Mouse (Mus musculus) adrenal gland, postnatal 36 days (tissue): ENCODE measurements around the gene Mlycd. TPM values are rescaled to one million over a fixed set of nuclear protein-coding genes. Genes with fewer than 3 reads are reported as not detected.

ENCODE experiments used
- DNase-seq, 2 experiments: peaks; one replicate each; pipeline ENCODE4 v3.0.0; 2021; ENCODE audit warnings: mixed read lengths in 1 of 2
- total RNA-seq, 2 experiments: library from RNA; stranded (reverse); gene quantifications; 2 replicates each; pipeline ENCODE4 v1.2.3; 2021

Mlycd gene
- total RNA-seq, 2 experiments from 2014 or later: 42.2 to 57.9 TPM

DNA sequence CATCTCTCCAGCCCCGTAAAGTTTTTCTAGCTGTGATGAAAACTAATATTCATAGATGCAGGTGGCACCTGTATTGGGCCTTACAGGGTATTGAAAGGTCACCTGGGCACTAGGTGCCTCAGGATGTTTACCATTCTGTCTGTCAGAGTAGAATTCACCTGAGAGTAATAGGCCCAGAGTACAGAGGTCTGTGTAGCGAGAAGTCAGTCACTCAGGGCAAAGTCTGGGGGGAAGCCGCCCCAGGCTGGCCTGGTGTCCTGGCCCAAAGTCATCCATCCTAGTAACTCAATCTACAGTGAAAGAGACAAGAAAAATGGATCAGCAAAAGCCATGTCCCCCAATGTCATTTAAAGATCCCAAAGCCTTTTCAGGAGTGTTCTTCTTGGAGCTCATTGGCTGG is 6.2 kb downstream of the Mlycd start:
- no peak for DNase-seq

DNA sequence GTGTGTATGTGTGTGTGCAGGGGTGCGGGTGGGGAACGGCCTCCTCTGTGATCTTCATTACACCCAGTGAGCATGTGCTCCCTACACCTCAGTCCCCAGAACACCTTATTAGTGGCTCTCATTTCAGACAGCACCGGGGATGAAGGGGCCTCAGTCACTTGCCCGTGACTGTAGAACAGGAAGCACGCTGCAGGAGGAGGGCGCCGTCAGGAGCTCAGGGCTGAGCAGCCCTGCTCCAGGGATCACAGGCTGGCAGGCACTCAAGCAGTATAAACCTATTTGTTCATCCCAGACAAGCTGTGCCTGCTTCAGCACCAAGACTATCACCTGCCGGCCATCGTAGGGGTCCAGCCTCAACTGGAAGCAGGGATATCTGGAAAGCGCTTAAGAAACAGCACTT is 9.2 kb downstream of the Mlycd start:
- DNase-seq: no peak

DNA sequence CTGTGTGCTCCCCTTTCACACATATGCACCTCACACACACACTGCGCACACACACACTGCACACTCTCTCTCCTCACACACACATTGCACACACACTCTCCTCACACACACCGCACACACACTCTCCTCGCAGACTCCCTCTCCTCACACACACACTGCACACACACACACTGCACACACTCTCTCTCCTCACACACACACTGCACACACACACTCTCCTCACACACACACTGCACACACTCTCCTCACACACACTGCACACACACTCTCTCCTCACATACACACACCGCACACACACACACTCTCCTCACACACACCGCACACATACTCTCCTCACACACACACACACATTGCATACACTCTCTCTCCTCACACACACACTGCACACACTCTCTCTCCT is 10.0 kb downstream of the Mlycd start:
- no peak for DNase-seq

DNA sequence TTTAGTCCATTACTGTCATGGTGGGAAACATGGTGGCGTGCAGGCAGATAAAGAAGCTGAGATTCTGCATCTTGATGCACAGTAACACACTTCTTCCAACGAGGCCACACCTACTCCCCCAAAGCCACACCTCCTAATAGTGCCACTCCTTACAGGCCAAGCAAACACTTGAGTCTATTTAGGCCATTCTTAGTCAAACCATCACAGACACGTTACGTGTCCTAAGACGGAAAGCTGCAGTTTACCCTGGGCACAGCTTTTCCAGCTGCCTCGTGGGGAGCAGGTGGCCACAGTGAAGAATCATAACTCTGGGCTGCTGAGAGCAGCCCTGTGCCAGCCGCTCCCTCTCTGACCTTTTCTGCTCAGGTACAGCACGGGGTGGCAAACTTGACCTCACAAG is 13.6 kb downstream of the Mlycd start:
- DNase-seq: no peak

DNA sequence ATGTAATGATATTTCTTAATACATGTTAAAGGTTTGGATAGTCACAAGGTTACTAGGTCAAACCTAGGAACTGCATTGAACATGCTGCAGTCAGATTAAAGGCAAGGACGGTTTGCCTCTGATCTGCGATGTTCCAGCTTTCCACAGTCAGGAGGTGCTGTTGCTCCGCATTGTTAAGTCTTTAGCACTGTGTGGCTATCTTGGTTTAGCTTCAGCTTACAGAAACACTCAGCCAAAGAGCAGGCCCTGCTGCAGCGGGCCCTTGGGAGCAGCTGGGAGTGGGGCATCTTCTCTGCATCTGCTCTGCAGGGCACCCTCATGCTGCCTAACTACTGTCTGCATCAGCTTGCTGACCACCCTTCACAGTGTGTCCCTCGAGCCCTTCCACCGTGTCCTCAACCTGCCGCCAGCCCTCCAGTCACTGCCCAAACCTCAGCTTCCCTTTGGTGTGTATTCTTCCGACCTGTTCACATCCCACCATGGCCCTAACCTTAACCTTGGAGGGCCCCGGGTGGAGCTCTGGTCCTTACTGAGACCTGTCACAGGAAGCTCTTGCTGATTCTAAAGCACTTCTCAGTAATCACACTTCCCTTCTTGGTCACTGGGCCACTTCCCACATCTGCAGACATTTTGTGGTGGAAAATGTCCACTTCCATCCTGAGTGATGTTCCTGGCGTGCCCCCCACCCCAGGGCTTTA is 17.5 kb downstream of the Mlycd start:
- no peak for DNase-seq

DNA sequence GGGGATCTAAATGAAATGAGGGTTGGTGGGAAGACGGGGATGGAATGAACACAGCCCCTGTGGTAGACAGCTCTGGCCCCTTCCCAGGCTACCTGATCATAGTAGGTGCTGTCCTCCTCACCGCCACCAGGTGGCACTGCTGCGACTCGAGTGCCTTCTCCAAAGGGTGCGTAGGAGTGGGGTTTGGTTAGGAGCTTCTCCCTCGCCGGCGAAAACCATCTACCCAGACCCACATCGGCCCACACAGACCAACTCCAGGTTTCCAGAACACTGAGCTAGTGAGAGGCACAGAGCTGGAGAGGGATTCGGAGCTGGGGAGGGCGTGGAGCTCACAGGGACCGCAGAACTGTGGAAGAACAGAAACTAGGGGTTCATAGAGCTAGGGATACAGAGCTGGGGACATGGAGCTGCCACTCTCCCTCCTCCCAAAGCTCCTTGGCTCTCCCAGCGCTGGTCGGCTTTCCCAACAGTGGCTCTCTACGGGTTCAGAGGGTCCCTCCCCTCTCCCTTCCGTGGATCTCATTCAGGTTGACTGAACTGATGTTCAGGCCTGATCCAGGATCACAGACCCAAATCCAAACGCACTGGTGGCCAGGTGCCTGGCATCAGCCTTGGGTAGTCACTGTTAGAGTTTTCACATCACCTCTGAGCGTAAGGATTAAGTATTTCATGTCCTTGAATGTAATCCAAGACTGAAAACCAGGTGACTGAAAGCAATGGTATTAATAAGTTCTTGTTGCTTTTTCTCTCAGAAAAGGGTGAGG is 18.2 kb downstream of the Mlycd start:
- DNase-seq: peak; percentile 81 to 89

DNA sequence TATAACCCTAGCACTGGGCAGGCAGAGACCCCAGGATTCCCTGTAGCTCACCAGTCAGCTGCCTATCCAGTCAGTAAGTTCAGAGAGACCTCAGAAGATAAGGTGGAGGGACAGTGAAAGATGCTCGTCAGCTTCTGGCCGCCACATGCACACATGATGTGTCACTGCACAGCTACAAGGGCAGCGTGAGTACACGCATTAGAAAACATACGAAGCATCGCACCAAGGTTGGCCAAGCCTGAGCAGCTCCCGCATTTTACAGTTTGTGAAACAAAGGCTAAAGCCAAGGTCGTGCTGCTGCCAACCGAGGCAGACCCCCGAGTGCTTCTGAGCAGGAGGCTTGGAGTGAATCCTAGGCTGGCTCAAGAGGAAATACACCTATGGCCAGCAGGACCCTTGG is 18.9 kb downstream of the Mlycd start:
- peak in 1 of 2 experiments; percentile 54 for DNase-seq

DNA sequence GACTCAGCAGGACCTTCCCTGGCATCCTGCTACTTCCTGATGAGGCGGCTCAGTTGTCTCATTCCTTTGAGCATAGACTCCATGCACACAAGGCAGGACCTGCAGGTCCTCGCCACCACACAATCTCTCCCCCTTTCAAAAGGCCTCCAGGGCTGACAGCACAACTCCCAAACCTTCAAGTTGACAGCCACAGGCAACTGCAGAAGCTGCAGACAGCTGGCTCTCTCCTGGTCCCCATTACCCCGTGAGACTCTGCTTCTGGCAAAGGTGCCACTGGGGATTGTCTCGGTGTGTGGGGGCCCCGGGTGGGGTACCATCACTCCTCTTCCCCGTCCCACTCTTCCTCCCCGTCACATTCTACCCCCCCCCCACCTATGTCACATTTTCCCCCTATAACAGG is 25.6 kb downstream of the Mlycd start:
- DNase-seq: no peak

DNA sequence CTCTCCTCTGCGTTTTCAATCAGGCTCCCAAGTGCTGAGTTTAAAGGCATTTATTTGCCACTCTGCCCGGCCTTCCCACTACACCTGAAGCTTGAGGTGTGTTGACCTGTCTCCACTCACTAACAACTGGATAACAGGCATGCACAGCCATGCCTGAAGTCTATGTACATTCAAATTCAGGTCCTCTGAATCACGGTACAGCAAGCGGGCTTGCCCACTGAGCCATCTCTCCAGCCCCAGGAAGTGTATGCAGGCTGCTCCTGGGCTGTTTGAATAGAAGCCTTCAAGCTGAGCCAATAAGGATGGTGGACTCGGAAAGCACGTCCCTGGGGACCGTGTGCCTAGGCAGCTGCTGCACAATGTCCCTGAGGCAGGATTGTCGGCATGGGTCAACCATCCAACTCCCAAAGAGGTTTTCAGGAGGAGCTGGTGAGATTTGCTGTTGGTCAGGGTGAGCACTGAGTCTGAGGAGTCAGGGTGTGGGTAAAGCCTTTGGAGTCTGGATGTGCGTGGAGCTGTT is 27.0 kb downstream of the Mlycd start:
- DNase-seq: no peak

DNA sequence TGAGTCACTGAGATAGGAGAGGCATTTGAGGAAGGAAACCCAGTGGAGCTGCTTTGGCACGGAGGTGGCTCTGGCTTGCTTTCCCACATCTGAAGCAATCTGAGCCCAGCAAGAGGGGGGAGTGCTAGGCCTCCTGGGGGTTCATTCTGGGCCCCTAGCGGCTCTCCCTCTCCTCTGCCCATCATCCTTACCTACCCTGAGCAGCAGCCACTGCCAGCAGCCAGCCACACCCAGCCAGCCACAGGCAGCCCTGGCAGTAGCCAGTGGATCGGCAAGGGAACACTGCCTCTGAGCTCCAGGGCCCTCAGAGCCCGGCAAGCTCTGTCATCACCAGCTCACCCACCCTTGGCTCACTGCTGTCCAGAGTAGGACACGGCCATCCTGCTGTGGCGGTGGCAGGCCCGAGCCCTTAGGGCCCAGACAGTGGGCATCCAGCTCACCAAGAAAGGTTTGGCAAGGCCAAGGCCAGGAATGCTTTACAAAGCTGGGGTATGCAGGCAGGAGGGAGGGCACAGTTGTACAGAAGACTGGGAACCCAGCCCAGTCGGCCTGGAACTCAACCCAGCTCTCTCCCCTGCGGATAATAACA is 27.5 kb downstream of the Mlycd start:
- peak; percentile 65 to 68 for DNase-seq

DNA sequence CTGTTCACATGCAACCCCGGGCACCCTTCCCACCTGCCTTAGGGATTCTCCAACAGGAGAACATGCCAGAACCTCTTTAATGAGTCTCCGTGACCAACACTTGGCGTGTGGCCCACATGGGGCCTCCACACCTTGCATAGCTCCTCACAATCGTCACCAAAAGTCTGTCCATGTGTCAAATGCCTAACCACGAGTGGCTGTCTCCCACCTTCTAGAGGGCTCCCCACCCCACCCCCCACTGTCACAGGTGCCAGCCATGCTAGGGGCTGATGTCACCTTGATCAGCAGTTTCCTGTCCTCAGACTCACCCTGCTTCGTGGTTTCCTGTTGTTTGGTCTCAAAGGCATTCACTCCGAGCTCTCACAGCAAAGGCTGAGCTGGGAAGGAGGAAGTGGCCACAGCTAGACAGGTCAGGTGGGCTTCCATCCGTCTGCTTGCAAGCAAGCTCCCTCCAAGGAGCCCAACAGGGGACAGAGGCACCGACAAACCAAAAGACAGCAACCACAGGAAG is 29.0 kb downstream of the Mlycd start:
- DNase-seq: peak; percentile 57 to 67

DNA sequence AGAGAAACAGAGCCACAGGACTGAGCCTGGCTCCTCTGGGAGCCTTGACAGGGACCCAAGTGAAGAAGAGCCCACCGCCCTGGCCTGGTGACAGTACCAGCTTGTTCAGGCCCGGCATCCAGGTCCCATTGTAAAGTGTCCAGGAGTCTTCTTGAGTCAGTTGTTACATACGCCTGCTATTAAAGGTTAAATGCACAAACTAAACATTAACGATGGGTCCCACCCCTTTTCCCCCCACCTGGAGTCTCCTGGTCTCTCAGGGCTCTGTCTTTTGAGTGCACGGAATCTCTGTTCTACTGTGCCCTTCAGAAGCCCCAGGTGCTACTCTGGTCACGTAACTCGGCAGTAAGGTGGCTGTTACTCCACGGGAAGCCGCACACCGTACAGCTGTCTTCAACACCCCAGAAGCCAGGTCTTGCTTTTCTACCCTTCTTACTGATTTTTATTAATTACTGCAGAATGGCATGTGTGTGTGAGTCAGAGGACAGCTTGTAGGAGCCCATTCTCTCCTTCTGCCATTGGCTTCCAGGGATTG is 29.6 kb downstream of the Mlycd start:
- no peak for DNase-seq

DNA sequence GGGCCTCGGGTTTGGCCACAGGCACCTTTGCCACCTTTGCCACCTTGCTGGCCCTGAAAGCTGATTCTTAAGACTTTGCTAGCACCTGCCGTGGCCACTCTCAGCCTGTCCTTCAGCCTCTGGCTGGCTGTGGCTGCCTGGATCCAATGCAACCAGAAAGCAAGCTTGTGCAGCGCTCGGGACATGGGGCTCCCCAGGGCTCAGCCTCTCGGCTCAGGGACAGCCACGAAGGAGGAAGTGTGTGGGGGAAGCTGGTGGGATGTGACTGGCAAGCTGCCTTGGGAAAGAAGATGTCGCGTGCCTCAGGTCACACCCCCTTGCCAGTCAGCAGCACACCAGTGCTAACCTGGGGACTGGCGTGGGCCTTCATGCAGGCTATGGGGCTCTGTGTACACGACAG is 30.1 kb downstream of the Mlycd start:
- peak in 1 of 2 experiments; percentile 51 for DNase-seq

DNA sequence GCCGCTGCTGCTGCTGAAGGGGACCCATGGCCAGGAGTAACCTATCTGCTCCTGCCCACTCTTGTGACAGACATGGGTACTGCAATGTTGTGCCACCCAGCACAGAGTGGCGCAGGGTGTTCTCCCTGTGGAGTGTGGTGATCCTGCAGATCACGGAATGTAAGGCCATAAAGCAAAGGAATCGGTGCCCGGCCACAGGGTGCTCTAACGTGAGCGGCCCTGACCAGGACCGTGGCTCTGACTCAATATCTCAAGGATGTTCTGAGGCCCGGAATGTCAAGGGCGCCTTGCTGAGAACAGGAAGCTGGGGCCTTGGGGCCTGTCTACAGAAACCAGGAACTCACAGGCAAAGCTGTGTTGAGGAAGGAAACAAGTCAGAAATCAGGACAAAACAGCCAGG is 30.9 kb downstream of the Mlycd start:
- DNase-seq: peak; percentile 88 to 91

DNA sequence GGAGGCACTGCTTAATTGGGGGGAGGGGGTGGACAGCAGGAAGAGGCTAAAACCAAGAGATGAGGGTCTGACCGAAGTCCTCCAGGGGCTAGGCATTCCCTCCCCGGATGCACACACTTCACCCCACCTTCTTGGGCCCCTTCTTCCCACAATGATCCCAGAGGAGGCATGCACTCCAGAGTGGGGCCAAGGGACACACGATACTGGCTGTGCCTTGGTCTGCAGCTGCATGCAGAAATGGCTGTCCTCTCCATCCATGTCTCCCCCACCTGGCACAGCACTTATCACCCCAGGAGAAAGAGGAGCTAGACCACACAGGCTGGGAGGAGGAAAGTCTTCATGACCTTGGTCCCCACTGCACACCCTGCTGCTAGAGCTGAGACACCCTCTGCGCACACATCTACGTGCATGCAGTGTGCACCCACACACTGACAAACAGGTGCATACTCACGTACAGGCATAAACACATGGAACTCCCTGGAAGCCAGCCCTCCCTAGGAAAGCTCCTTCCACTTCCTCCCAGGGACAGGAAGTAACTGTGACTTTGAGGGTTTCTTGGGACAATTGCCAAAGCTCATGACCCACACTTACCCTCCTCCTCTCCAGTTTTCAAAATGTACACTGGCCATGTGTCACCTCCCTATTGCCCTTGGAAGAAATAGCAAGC is 31.5 kb downstream of the Mlycd start:
- peak in 1 of 2 experiments; percentile 59 for DNase-seq

DNA sequence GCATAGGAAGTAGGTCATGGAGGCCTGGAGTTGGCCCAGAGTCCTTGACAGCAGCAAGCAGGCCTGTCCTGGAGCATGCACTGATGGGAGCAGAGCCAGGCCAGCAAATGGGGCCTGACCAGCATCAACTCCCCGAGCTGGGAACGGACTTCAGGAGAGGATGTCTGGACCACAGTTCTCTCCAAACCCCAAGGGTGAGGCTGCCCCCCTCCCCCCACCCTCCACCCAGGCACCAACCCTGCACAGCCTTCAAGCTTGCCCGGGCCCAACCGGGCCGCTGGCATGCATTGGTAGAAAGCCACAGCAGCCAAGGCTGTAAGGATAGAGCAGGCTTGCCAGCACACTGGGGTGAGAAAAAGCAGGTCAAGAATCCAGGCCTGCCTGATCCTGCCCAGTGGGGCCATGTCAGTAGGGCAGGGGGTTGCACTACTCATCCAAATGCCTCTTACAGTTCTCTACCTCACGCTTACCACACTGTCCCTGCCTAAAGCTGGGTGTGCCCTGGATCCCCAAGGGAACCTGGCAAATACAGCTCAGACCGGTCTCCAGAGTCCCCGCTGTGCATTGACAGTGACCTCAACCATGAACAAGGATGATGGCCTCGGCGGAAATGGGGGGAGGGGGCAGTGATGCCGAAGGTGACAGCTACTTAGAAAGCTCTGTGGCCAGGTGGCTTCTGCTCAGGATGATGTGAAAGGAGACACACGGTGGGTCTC is 33.1 kb downstream of the Mlycd start:
- peak; percentile 69 for DNase-seq

DNA sequence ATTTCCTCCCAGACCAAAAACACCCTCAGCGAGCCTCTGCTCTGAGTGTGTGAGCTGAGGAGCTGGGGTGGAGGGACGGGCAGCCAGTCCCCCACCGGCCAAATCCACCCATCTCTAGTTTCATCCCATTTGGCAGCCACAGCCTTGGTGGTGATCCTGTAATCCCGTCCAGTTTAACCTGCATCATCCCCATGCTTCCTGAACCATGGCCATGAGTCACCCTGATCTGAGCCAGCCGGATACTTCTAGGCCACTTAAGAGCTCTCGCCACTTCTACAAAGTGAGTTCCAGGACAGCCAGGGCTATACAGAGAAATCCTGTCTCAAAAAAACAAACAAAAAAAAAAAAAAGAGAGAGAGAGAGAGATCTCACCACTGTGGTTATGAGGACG is 33.7 kb downstream of the Mlycd start:
- no peak for DNase-seq

DNA sequence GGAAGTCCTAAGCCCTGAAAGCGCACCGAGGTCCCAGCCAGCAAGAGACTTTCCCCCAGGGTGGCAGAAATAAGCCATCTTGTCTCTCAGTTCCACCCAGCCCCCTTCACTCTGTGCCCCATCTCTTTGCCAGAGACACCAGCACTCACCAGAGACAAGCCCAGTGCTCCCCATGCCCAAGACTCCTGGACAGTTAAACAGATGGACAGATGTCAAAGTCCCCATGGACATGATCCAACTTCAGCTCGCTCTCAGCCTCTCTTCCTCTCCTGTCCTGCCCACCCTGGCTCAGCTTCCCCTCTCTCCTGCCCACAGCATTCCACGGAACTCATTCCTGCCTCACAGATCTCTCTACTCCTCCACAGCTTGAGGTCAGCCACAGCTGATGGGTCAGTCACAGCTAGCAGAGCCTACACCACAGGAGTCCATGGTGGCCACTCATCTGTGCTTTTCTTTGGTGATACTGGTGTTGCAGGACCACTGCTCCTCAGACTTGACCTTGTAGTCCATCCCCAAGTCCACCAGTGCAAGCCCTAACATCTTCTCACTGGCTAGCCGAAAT is 34.2 kb downstream of the Mlycd start:
- no peak for DNase-seq

DNA sequence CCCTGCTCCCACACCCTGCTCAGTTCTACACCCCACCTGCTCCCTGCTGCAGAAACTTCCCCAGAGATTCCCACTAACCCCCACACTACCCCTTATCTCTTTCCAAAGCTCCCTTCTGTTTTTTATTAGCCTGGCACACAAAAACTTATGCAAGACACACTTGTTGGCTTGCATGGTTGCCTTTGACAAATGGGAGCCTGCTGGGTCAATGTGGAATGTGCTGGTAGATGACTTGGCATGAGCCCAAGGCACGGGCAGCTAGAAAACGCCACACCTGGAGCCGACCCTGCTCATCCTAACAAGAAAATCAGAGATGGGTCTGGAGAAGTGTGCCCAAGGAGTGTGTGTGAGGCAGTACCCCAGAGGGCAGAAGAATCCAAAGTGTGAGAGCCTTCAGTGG is 34.9 kb downstream of the Mlycd start:
- no peak for DNase-seq

DNA sequence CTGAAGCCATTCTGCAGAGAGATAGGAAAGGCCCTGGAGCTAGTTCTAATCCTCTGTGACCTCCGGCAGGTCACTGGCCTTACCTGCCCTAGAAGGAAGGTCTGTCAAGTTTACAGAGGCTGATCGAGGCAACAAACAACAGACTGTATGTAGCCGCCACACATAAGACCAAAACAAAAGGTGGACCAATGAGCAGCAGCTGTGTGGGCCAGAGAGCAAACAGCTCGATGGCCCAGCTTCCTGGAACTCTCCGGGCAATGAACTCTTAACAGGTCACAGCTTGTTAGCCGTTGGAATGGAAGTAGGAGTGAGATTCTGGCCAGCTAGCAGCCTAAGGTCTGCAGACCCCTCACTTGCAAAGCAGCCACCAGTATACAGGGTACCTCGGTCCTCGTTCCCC is 35.6 kb downstream of the Mlycd start:
- DNase-seq: no peak

DNA sequence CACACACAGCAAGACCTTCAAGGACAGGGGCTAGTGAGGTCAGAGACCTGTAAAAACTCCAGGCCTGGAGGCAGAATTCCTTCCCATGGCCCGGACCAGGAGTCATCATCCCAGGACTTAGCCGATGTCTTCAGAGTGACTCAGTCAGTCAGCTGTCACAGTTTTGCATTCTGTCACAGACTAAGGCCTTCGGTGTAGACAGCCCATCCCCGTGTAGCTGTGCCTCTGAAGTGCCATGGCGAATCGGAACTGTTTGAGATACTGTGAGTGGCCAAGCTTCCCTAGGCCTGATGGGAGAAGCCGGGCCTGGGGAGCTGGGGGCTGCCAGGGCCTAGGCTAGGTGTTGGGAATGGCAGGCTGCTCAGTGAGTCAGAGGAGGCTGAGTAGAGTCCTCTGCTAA is 36.0 kb downstream of the Mlycd start:
- peak in 1 of 2 experiments; percentile 63 for DNase-seq
